Mouse (Mus musculus) kidney, embryonic 15.5 days (tissue): ENCODE results near the gene Cxadr. TPM values are rescaled to one million over a fixed set of nuclear protein-coding genes. Genes with fewer than 3 reads are reported as not detected.

ENCODE experiments used
- ATAC-seq: fragments of 200-750 bp; cut with Nextera tagmentation; replicated peaks from 2 replicates; pipeline ENCODE4 v1.8.0; 2017; ENCODE audit warnings: moderate TSS enrichment; ENCODE audit not compliant: low FRiP score
- H3K27ac ChIP-seq: fragments of 300-500 bp; sonication (generic); 2 replicates; pipeline ENCODE4 v1.5.1; 2015; ENCODE audit warnings: mild to moderate bottlenecking, inconsistent platforms
- H3K27me3 ChIP-seq: fragments of 300-500 bp; sonication (generic); 2 replicates; pipeline ENCODE4 v1.6.1; 2015; ENCODE audit warnings: inconsistent platforms
- H3K36me3 ChIP-seq: fragments of 300-500 bp; sonication (generic); 2 replicates; pipeline ENCODE4 v1.6.1; 2015; ENCODE audit warnings: inconsistent platforms
- H3K4me1 ChIP-seq: fragments of 300-500 bp; sonication (generic); 2 replicates; pipeline ENCODE4 v1.6.1; 2015; ENCODE audit warnings: inconsistent platforms
- H3K4me2 ChIP-seq: fragments of 300-500 bp; sonication (generic); 2 replicates; pipeline ENCODE4 v1.6.1; 2015; ENCODE audit warnings: moderate library complexity, mild to moderate bottlenecking, inconsistent platforms
- H3K4me3 ChIP-seq: fragments of 300-500 bp; sonication (generic); replicated peaks from 2 replicates; pipeline ENCODE4 v1.5.1; 2015; ENCODE audit warnings: mild to moderate bottlenecking, inconsistent platforms
- H3K9ac ChIP-seq: fragments of 300-500 bp; sonication (generic); 2 replicates; pipeline ENCODE4 v1.6.1; 2015; ENCODE audit warnings: mild to moderate bottlenecking, inconsistent platforms
- H3K9me3 ChIP-seq: fragments of 300-500 bp; sonication (generic); replicated peaks from 2 replicates; pipeline ENCODE4 v1.6.1; 2016; ENCODE audit warnings: inconsistent platforms
- WGBS: fragments of 180-500 bp; shearing (Covaris S2); methylation state at CpG from one replicate; pipeline ENCODE4 v1.1.7; 2015; ENCODE audit warnings: mixed read lengths; 5-methylcytosine and 5-hydroxymethylcytosine counted together
- polyA plus RNA-seq: library from polyadenylated mRNA; unstranded; fragments of >200 nt; fragmentation: Nextera tagmentation; extraction: Ambion mirVana; gene quantifications from 2 replicates; pipeline ENCODE4 v1.2.1, GENCODE M21; 2015

Cxadr gene
- polyA plus RNA-seq, 1 experiment from 2014 or later: 32.0 TPM

DNA sequence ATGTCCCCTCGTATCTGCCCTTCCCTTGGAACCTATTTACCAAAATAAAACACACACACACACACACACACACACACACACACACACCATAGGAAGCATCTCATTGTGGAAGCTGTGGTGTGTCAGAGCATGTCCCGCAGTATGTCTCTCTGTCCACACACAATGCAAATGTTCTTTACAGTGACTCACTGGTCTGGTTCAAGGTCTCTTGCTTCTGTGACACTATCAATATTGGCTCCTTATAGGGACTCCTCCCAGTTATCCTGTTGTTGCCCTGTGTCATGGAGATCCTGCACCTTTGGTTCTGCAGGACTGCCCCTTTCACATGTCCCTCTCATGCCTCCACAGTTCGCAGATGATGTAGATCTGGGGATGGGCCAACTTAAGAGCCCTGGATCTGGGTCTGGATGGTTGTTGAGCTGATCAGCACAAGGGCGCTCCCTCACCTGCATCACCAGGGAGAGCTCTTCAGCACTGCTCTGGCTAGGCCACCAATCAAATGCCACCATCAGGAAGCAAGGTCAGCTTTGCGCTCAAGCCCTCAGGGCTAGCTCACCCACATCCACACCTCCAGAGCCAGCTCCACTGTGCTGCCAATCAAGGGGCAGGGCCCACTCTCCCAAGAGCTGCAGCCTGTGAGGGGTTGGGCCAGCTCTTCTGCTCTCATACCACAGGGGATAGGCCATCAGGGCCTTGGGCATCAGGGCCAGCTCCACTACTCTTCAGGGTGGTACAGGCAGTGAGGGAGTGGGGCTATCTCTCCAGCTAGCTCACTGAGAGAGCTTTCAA lies 21.0 kb upstream of the Cxadr start:
- H3K27ac ChIP-seq: no peak overlapping the region

DNA sequence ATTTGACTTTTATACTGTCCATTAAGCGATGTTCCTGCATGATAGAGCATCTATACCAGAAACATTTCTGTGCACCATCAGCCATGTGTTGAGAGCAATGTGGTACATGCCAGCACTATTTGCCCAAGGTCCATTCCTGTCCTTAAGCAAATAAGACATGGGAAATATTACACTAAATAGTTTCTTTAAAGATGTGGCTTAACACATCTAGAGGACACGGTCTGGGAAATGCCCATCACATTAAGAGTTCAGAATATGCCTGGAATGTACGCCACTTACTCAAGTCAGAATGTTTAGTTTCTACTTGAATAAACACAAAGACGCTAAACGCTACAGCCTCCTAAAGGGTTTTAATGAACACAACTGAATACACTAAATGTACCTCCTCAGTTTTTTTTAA lies 18.1 kb upstream of the Cxadr start:
- 58% methylated on average over 5 of the region's 5 CpGs for WGBS
- H3K4me1 ChIP-seq: no peaks in the 10 kb centered on the region
- no peak overlapping the region for H3K4me2 ChIP-seq
- no peaks in the 10 kb centered on the region for H3K27me3 ChIP-seq
- no peak overlapping the region for H3K27ac ChIP-seq
- no peaks in the 10 kb centered on the region for H3K9me3 ChIP-seq
- H3K36me3 ChIP-seq: no peaks in the 10 kb centered on the region
- no peak overlapping the region for H3K9ac ChIP-seq
- no peak overlapping the region for H3K4me3 ChIP-seq
- ATAC-seq: no peak

More for the DNA sequence above, 21.0 kb upstream of the Cxadr start:
- 80% methylated on average over 5 of the region's 5 CpGs for WGBS
- no peaks in the 10 kb centered on the region for H3K27me3 ChIP-seq
- no peak overlapping the region for H3K4me3 ChIP-seq
- no peak overlapping the region for H3K4me2 ChIP-seq
- no peak overlapping the region for H3K9ac ChIP-seq
- no peaks in the 10 kb centered on the region for H3K9me3 ChIP-seq
- ATAC-seq: peak; percentile 22; the same call in 1 of the 2 replicates
- no peaks in the 10 kb centered on the region for H3K4me1 ChIP-seq
- H3K36me3 ChIP-seq: no peaks in the 10 kb centered on the region

DNA sequence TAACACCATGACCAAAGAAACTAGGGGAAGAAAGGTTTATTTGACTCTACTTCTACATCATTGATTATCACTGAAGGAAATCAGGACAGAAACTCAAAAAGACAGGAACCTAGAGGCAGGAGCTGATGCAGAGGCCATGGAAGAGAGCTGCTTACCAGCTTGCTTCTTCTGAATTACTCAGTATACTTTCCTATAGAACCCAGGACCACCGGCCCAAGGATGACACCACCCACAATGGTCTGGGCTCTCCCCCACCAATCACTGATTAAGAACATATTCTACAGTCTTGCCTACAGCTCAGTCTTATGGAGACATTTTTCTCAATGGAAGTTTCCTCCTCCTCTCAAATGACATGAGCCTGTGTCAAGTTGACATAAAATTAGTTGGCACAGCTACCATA lies 7.2 kb upstream of the Cxadr start:
- WGBS: 92% methylated on average over 1 of the region's 1 CpGs
- Histone ChIP-seq H3K9me3 (no peaks in the 10 kb centered on the region), H3K27me3 (0 out of 2 replicates have a peak, but pooled peaks cover 3% of the 10 kb centered on the region), H3K9ac (no peak overlapping the region), H3K27ac (no peak overlapping the region), H3K4me3 (no peak overlapping the region), H3K4me2 (no peak overlapping the region), H3K36me3 (no peaks in the 10 kb centered on the region), H3K4me1 (no peaks in the 10 kb centered on the region)
- ATAC-seq: no peak

DNA sequence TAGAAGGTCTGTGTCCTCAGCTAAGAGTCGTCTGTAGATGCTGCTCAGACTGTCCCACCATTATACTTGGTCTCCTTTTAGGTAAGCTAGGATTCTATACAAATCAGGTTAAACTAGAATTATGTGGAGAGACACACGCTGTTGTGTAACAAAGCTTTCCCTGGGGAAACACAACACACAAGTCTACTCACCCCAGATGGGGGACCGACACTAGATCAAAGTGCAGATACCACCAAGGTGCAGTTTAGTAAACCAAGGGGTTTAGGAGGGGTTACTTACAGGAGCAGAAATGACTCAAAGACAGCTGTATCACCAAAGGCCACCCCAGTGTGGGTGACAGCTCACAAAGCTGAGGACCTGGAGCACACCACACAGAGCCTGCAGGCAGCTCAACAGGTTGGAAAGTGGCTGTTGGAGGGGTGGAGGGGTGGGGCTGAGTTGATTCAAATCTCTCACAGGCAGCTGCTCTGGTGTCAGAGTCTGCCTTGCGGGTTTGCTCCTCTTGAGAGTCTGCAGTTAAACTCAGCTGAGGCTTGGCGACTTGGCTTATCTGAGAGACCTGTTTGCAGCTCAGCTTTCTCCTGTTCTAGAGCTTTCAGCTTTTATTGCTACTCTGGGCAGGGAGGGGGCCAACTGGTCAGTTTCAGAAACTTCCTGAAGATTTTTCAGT lies 6.5 kb upstream of the Cxadr start:
- Histone ChIP-seq H3K27ac (no peak overlapping the region), H3K9me3 (no peaks in the 10 kb centered on the region), H3K4me1 (no peaks in the 10 kb centered on the region), H3K36me3 (no peaks in the 10 kb centered on the region), H3K4me3 (no peak overlapping the region), H3K4me2 (no peak overlapping the region), H3K27me3 (0 out of 2 replicates have a peak, but pooled peaks cover 3% of the 10 kb centered on the region), H3K9ac (no peak overlapping the region)
- no peak for ATAC-seq
- WGBS: 45% methylated on average over 5 of the region's 5 CpGs

DNA sequence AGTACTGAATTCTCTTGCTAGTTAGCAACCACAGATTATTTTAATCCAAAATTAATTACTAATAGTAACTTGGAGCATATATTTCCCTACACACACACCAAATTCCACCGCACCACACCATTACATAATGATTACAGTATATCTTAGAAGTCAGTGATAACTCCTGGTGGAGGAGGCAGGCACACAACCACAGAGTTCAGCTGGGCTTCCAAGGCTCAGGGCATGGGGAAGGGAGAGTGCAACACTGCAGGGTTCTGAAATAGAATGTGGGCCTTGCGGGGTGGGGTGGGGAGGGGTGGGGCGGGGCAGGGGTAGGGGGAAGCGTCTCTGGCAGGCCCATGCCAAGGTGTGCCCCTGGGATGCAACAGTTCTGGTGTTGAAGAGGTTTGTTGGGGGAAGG lies 5.7 kb upstream of the Cxadr start:
- WGBS: 60% methylated on average over 4 of the region's 4 CpGs
- Histone ChIP-seq H3K36me3 (no peaks in the 10 kb centered on the region), H3K27ac (no peak overlapping the region), H3K27me3 (0 out of 2 replicates have a peak, but pooled peaks cover 3% of the 10 kb centered on the region), H3K4me1 (peaks cover under 1% of the 10 kb centered on the region; the same call in 1 of the 2 replicates), H3K4me3 (no peak overlapping the region), H3K4me2 (no peak overlapping the region), H3K9ac (no peak overlapping the region), H3K9me3 (no peaks in the 10 kb centered on the region)
- ATAC-seq: no peak

DNA sequence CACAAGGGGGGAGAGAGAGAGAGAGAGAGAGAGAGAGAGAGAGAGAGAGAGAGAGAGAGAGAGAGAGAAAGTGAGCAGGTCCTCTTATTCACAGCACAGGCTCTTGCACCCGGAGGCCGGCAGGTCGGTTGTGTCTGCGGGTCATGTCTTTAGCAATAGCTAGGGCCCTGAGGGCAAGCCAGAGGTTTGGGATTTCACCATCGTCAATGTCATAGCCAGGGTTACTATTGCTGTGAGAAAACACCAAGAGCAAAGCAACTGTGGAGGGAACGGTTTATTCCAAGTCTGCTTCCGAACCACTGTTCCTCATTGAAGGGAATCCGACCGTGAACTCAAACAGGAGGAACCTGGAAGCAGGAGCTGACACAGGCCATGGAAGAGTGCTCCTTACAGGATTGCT lies 5.2 kb upstream of the Cxadr start:
- no peak for ATAC-seq
- Histone ChIP-seq H3K9ac (no peak overlapping the region), H3K27ac (no peak overlapping the region), H3K4me2 (no peak overlapping the region), H3K36me3 (no peaks in the 10 kb centered on the region), H3K4me1 (peaks cover 6% of the 10 kb centered on the region; the same call in 1 of the 2 replicates), H3K9me3 (no peaks in the 10 kb centered on the region), H3K4me3 (no peak overlapping the region), H3K27me3 (0 out of 2 replicates have a peak, but pooled peaks cover 3% of the 10 kb centered on the region)
- 72% methylated on average over 9 of the region's 9 CpGs for WGBS

DNA sequence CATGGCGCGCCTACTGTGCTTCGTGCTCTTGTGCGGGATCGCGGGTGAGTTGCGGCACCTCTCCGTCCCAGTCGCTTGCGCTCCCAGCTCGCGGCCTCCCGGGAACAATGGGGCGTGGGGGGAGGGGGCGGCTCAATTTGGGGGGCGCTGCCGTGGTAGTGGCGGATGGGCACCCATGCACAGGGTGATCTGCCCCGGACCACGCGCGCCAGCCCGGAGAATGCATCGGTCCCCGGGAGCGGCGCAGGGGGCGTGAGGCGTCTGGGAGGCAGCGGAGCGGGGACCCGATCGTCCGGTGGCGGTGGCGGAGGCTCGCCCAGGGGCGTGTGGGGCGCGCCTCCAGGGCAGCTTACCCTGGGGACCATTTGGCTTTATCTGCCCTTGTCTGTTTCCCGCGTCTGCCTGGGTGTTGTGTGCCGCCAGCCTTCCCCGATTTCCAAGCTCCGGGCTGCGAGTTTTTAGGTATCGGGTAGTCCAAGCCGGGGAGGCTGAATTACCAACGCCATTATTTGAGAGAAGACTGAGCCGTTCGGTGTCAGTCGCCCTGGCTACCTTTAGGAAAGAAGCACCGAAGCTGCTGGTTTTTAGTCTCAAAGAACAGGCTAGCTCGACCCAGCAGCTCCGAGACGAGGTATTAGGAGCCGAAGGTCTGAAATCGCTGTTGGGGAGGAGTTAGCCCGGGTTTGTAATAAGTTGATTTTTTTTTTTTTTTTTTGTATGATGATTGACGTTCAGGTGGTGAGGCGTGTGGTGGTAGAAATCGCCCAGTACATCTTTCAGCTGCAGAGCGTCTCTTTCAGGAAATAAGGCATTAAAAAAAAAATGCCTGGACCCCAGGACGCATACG lies 765 bp downstream of the Cxadr start:
- peak overlapping the region; percentile 89 for H3K4me3 ChIP-seq
- H3K36me3 ChIP-seq: no peaks in the 10 kb centered on the region
- no peaks in the 10 kb centered on the region for H3K9me3 ChIP-seq
- H3K4me2 ChIP-seq: peak overlapping the region; percentile 95
- peaks cover 7% of the 10 kb centered on the region; the same call in 1 of the 2 replicates for H3K27me3 ChIP-seq
- under 1% methylated on average over 65 of the region's 65 CpGs for whole genome bisulfite sequencing
- peaks cover 28% of the 10 kb centered on the region for H3K4me1 ChIP-seq
- peak overlapping the region; percentile 85 for H3K9ac ChIP-seq
- peak; percentile 54 for ATAC-seq
- peak overlapping the region; percentile 90 for H3K27ac ChIP-seq

DNA sequence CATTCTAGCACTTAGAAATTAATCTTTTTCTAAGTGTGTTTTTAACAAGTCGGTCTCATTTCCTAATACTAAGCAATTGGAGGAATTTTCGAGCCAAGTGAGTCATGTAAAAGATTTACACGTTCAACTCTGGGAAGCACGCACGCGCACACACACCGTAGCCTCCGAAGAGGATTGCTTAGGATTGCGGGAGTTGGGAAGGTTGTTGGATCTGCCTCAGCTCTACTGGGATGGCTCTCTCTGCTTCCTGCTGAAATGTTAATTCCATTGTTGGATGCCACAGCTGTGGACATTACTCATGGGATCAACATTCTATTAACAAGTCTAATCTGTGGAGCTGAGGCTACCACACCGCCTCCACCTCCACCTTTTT lies 1.4 kb downstream of the Cxadr start:
- H3K4me1 ChIP-seq: peaks cover 28% of the 10 kb centered on the region
- H3K4me2 ChIP-seq: peak overlapping the region; percentile 95
- 5% methylated on average over 10 of the region's 10 CpGs for WGBS
- H3K36me3 ChIP-seq: no peaks in the 10 kb centered on the region
- no peak overlapping the region for H3K27ac ChIP-seq
- H3K9ac ChIP-seq: peak overlapping the region; percentile 85; the same call in 1 of the 2 replicates
- H3K4me3 ChIP-seq: peak overlapping the region; percentile 89
- no peak for ATAC-seq
- H3K27me3 ChIP-seq: peaks cover 7% of the 10 kb centered on the region; the same call in 1 of the 2 replicates
- H3K9me3 ChIP-seq: no peaks in the 10 kb centered on the region

DNA sequence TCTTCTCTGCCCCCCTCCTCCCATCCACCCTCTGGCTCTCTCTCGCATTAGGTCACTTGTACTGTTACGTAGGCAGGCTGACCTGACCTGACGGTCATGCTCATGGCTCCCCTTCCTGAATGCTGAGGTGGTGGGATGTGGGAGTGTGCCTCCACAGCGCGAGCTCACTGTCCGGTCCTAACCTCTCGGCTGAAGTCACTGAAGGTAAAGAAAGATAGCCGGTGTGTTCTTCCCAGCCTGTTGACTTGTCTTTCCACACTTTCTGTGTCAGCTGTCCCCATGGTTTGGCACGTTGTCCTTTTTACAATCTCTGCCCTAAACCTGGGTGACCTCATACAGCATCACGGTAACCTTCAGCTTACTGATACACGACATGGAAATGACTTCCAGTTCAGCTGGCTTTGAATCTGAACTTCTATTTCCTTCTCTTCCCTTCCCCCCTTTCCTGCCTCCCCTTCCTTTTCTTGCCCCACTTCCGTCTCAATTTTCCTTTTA lies 4.4 kb downstream of the Cxadr start:
- Histone ChIP-seq H3K9me3 (no peaks in the 10 kb centered on the region), H3K9ac (no peak overlapping the region), H3K4me1 (peaks cover 27% of the 10 kb centered on the region), H3K4me3 (no peak overlapping the region), H3K27ac (no peak overlapping the region), H3K4me2 (no peak overlapping the region), H3K36me3 (no peaks in the 10 kb centered on the region), H3K27me3 (peaks cover 3% of the 10 kb centered on the region; the same call in 1 of the 2 replicates)
- ATAC-seq: no peak
- WGBS: 50% methylated on average over 12 of the region's 12 CpGs

DNA sequence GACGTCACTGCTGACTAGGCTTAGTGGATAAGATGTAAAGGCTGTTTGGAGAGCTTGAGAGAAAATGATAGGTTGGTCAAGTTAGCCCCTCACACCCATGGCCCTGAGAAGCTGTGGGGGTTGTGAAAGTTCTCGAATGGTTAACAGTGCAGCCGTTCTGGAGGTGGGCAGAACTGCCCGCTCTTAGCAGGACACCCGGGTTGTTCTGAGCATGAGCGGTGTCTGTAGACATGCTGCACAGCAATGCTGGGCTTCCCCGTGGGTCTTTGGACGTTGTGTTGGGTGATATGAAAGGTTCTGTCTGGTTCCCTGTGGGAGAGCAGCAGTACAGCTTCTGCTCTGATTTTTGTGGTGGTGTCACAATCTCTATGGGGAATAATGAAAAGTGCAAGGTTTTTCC lies 5.3 kb downstream of the Cxadr start:
- ATAC-seq: no peak
- no peak overlapping the region for H3K9ac ChIP-seq
- 87% methylated on average over 8 of the region's 8 CpGs for WGBS
- peaks cover 20% of the 10 kb centered on the region for H3K4me1 ChIP-seq
- no peaks in the 10 kb centered on the region for H3K9me3 ChIP-seq
- no peaks in the 10 kb centered on the region for H3K36me3 ChIP-seq
- no peak overlapping the region for H3K27ac ChIP-seq
- no peak overlapping the region for H3K4me3 ChIP-seq
- H3K4me2 ChIP-seq: no peak overlapping the region
- peaks cover 1% of the 10 kb centered on the region; the same call in 1 of the 2 replicates for H3K27me3 ChIP-seq

DNA sequence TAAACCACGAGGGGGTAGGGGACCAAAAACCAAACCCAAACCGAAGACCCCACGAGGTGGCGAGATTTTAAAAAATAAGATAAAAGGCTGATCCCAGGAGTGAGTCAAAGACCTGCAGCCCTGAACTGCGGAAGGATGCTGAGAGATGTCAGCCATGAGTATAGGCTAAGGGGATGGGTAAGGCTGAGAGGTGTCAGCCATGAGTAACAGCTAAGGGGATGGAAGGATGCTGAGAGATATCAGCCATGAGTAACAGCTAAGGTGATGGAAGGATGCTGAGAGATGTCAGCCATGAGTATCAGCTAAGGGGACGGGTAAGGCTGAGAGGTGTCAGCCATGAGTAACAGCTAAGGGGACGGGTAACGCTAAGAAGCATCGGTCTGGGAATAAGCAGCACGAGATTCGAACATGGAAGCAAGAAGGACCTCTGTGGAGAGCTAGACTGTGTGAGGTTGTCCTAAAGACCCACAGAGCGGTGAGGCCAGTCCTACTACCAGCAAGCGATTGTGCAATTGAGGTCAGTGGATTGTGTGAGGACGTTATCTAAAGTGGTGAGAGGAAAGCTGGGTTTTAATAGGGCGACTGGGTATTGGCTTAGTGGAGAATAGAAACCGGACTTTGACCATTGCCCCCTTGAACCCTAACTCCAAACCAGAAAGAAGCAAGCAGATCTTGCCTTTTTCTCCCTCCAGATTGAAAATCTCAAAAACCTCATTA lies 6.3 kb downstream of the Cxadr start:
- peaks cover 20% of the 10 kb centered on the region for H3K4me1 ChIP-seq
- H3K27ac ChIP-seq: no peak overlapping the region
- no peak overlapping the region for H3K9ac ChIP-seq
- H3K4me2 ChIP-seq: no peak overlapping the region
- no peaks in the 10 kb centered on the region for H3K27me3 ChIP-seq
- WGBS: 92% methylated on average over 16 of the region's 16 CpGs
- H3K9me3 ChIP-seq: no peaks in the 10 kb centered on the region
- H3K36me3 ChIP-seq: no peaks in the 10 kb centered on the region
- H3K4me3 ChIP-seq: no peak overlapping the region
- ATAC-seq: no peak
